Mouse (Mus musculus) G1E (cell line): Measurements from ENCODE around the gene Rorb. TPM values are rescaled to one million over a fixed set of nuclear protein-coding genes. Genes with fewer than 3 reads are reported as not detected.

Experiments used
- ATAC-seq: 2 replicates; pipeline ENCODE4 v1.8.0; 2016; ENCODE audit warnings: mild to moderate bottlenecking; ENCODE audit not compliant: insufficient number of reproducible peaks, poor library complexity, low FRiP score, severe bottlenecking; ENCODE audit errors: extremely low read depth
- DNase-seq: peaks from one replicate; pipeline ENCODE4 v3.0.0; 2012; ENCODE audit warnings: low spot score
- H3K27me3 ChIP-seq: 2 replicates; pipeline ENCODE4 v1.6.1; 2012; ENCODE audit warnings: mild to moderate bottlenecking, low read length, inconsistent platforms; ENCODE audit not compliant: insufficient read depth
- H3K36me3 ChIP-seq: replicated peaks from 2 replicates; pipeline ENCODE3; 2012; ENCODE audit warnings: mild to moderate bottlenecking, inconsistent platforms
- H3K4me1 ChIP-seq: 2 replicates; pipeline ENCODE4 v1.6.1; 2012; ENCODE audit warnings: low read depth, low read length, inconsistent platforms, mixed read lengths; ENCODE audit not compliant: insufficient read depth
- H3K4me3 ChIP-seq: 2 replicates; pipeline ENCODE4 v1.5.1; 2012; ENCODE audit warnings: low read depth, mild to moderate bottlenecking, inconsistent platforms, low read length, moderate library complexity, mixed read lengths
- H3K9me3 ChIP-seq: replicated peaks from 2 replicates; pipeline ENCODE4 v1.6.1; 2012; ENCODE audit warnings: inconsistent platforms
- CTCF ChIP-seq: IDR thresholded peaks from 2 replicates; pipeline ENCODE4 v1.5.1; 2012; ENCODE audit warnings: low read depth, low read length, inconsistent platforms, mixed read lengths
- GATA1 ChIP-seq: IDR thresholded peaks from 2 replicates; pipeline ENCODE4 v1.6.1; 2012; ENCODE audit warnings: borderline replicate concordance, low read length, inconsistent platforms, mixed read lengths
- GATA2 ChIP-seq: IDR thresholded peaks from 2 replicates; pipeline ENCODE4 v1.6.1; 2012; ENCODE audit warnings: low read depth, low read length, inconsistent platforms, borderline replicate concordance
- POLR2AphosphoS5 ChIP-seq: IDR thresholded peaks from 2 replicates; pipeline ENCODE4 v1.6.1; 2012; ENCODE audit warnings: low read depth, low read length, inconsistent platforms; ENCODE audit not compliant: insufficient replicate concordance
- TAL1 ChIP-seq: conservative IDR thresholded peaks from 2 replicates; pipeline ENCODE4 v1.6.1; 2012; ENCODE audit warnings: low read depth, low read length, inconsistent platforms, mixed read lengths
- polyA plus RNA-seq: library from polyadenylated mRNA; stranded (reverse); fragments of >175 nt; gene quantifications from 2 replicates; pipeline ENCODE4 v1.2.3, GENCODE M21; 2012
- total RNA-seq, 2 experiments: library from RNA; stranded (forward) in 1 of 2; stranded (reverse) in 1 of 2; fragments of 200-1000 nt in 1 of 2; fragments of >200 nt in 1 of 2; fragmentation: Nextera tagmentation in 1 of 2; gene quantifications; 2 replicates each; pipeline ENCODE4 v1.2.3; 2014 to 2017

Rorb gene
- total and polyA plus RNA-seq, 3 experiments = 0.22 to 4.5 TPM; not detected in 1

DNA sequence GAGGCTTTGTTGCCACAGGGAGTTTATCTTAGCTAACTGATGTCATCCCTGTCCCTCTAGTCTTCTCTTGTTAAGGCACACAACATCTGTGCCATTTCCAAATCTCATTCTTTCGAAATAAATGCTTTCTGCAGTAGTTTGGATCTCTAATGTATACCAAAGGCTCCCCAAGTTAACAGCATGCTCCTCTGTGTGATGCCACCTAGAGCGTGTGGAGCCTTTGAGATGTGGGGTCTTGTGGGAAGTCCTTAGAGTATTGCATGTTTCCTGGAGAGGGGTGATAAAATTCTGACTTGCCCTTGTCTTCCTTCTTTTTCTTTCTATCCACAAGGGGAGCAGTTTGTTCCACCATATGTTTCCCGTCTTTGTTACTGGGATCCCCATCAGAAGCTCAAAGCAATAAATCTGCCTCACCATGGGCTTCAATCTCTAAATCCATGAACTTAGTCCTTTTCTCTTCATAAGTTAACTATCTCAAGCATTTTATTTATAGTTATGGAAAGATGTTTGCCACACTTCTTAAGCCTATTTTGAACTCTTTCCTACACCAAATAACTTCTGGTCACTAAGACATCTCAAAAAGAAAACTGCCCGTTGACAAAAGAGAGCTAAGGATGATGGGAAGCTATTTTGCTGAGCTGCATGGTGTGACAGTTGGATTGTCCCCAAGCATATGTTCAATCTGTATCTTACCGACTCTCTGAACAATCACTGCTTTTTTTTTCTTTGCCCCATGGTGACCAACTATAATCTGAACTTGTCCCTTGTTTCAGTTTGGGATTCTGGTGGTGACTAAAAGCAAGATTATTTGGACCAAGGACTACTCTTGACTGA is 76.3 kb downstream of the Rorb start:
- Histone ChIP-seq H3K36me3 (no peaks in the 10 kb centered on the region), H3K27me3 (no peaks in the 10 kb centered on the region), H3K4me3 (no peak overlapping the region), H3K4me1 (no peaks in the 10 kb centered on the region), H3K9me3 (no peaks in the 10 kb centered on the region)
- DNase-seq (no peak), ATAC-seq (no peak)
- TF ChIP-seq POLR2AphosphoS5 = no peak
- TF ChIP-seq TAL1 = no peak
- TF ChIP-seq CTCF = no peak
- TF ChIP-seq GATA2 = no peak
- no peak for TF ChIP-seq GATA1

DNA sequence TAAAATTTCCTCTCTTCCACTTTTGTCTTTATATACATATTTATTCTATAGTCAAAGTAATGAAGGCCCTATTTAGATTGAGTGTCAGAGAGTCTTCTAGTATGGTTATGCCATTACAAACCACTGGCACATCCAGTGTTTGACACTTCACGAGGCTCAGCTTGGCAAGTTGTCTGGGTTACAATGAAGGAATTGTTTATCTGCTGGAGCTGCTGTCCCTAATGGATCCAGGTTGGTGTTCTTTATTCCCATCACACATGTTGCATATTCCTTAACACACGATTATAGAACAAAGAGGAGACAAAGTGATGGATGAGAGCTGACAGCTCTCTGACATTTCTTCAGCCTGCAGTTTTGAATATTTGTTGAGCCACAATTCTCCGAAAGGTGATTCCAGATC is 77.0 kb downstream of the Rorb start:
- H3K4me3 ChIP-seq = no peak overlapping the region
- no peaks in the 10 kb centered on the region for H3K27me3 ChIP-seq
- TF ChIP-seq POLR2AphosphoS5 (no peak), CTCF (no peak), TAL1 (no peak), GATA1 (no peak), GATA2 (no peak)
- H3K9me3 ChIP-seq = no peaks in the 10 kb centered on the region
- ATAC-seq (no peak), DNase-seq (no peak)
- no peaks in the 10 kb centered on the region for H3K36me3 ChIP-seq
- no peaks in the 10 kb centered on the region for H3K4me1 ChIP-seq

DNA sequence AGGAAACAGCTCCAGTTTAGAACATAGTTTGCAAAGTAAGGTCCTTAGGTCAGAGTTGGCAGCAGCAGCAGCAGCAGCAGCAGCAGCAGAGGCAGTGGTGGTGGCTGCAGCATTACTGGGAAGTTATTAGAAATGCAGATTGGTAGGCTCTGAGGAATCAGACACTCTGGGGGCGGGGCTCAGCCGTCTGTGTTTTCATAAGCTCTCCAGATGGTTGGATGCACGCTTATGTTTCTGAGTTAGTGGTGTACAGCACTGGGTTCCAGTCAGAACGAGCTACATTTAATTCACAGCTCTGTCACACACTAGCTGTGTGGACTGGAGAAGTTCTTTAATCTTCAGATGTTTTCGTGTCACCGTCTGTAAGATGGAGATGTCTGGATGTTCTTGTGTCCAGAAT is 105.9 kb downstream of the Rorb start:
- H3K4me1 ChIP-seq = no peaks in the 10 kb centered on the region
- ATAC-seq (no peak), DNase-seq (no peak)
- no peaks in the 10 kb centered on the region for H3K36me3 ChIP-seq
- no peaks in the 10 kb centered on the region for H3K27me3 ChIP-seq
- TF ChIP-seq POLR2AphosphoS5 = no peak
- no peak for TF ChIP-seq GATA2
- TF ChIP-seq GATA1 = no peak
- no peak for TF ChIP-seq TAL1
- TF ChIP-seq CTCF = no peak
- H3K9me3 ChIP-seq = no peaks in the 10 kb centered on the region
- no peak overlapping the region for H3K4me3 ChIP-seq

DNA sequence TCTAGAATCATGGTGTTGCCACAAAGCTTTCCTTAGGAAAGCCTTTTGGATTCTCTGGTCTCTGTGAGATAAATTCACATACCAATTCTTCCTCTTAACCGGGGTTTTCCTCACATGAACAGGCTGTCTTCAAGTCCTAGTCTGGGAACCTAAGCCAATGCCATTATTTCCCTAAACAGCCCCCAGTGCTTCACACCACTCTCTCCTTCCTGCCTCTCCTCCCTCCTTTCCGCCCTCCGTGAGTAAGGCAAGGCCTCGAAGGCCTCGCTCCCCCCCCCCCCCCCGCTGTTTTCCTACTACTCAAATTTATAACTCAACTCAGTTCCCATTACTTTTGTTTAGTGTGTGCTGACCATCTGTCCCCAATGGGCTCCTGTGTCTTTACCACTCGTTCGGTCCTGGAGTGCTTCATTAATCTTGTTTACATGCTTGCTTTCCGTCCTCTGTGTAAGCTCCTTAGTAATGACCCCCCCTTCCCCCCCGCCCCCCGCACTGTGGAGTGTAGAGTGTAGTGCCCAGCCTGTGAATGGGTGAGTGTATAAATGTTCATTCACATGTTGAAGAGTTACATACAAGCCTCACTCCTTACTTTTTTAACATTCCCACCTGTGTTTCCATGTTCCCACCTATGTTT is 106.9 kb downstream of the Rorb start:
- no peaks in the 10 kb centered on the region for H3K27me3 ChIP-seq
- ATAC-seq (no peak), DNase-seq (no peak)
- TF ChIP-seq CTCF (no peak), POLR2AphosphoS5 (no peak), GATA2 (no peak), GATA1 (no peak), TAL1 (no peak)
- H3K9me3 ChIP-seq = no peaks in the 10 kb centered on the region
- H3K4me3 ChIP-seq = no peak overlapping the region
- no peaks in the 10 kb centered on the region for H3K4me1 ChIP-seq
- no peaks in the 10 kb centered on the region for H3K36me3 ChIP-seq

DNA sequence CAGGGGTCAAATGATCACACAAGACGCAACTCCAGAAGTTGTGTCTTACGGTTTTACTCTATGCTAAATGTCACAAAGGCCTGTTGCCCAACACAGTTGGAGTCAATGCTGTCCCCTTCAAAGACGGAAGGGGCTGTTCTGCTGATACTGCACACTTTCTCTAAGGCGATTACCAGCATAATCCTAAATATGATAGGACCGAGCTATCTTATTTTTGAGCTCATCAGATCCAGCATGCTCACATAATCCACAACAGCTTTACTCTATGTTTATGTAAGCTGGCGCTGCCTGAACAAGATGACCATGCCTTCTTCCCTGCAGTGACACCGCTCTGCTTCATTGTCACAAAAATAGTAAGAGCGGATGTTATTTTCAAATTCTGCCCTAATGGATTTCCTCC is 112.0 kb downstream of the Rorb start:
- no peak for DNase-seq
- no peaks in the 10 kb centered on the region for H3K36me3 ChIP-seq
- no peaks in the 10 kb centered on the region for H3K9me3 ChIP-seq
- H3K27me3 ChIP-seq = no peaks in the 10 kb centered on the region; the same call in 1 of the 2 replicates
- H3K4me3 ChIP-seq = no peak overlapping the region
- no peak for TF ChIP-seq TAL1
- no peak for TF ChIP-seq GATA1
- no peak for TF ChIP-seq CTCF
- no peak for TF ChIP-seq GATA2
- no peak for TF ChIP-seq POLR2AphosphoS5
- no peaks in the 10 kb centered on the region for H3K4me1 ChIP-seq
- no peak for ATAC-seq

DNA sequence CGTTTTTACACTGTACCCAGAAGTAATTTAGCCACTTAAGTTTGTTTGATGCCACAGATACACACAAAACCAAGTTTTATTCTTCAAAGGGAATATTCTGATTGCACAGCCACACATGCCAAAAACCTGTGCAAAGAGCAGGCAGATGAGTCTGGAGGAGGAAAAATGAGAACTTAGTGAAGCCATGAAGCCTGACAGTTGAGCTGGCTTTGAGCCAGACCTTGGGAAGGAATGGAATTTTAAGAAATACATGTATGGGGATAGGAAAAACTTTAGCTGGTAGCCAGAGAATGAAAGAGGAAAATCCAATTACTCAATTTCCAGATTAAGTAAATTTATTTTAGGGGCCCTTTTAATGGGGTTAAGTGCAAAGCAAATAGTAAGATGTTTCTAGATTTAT is 113.3 kb downstream of the Rorb start:
- Histone ChIP-seq H3K9me3 (no peaks in the 10 kb centered on the region), H3K27me3 (no peaks in the 10 kb centered on the region; the same call in 1 of the 2 replicates), H3K36me3 (no peaks in the 10 kb centered on the region), H3K4me3 (no peak overlapping the region), H3K4me1 (no peaks in the 10 kb centered on the region)
- DNase-seq (no peak), ATAC-seq (no peak)
- no peak for TF ChIP-seq GATA1
